Mouse (Mus musculus) ES-E14 (cell line): Measurements from ENCODE around the gene Elavl1. TPM values are rescaled to one million over a fixed set of nuclear protein-coding genes. Genes with fewer than 3 reads are reported as not detected.
A peak's percentile ranks its signal among the peaks of the same experiment; 100 is the strongest.

Experiments used
- DNase-seq: peaks from one replicate; pipeline ENCODE4 v3.0.0-alpha.2; 2013; ENCODE audit warnings: low read depth, low spot score
- H3K27ac ChIP-seq: 2 replicates; pipeline ENCODE4 v1.5.1; 2012; ENCODE audit warnings: low read depth, mild to moderate bottlenecking, low read length, moderate library complexity, mixed read lengths; ENCODE audit not compliant: poor library complexity, insufficient read depth, severe bottlenecking
- H3K36me3 ChIP-seq: 2 replicates; pipeline ENCODE4 v1.6.1; 2012; ENCODE audit warnings: mild to moderate bottlenecking, low read length, moderate library complexity, mixed read lengths; ENCODE audit not compliant: control insufficient read depth, poor library complexity, insufficient read depth, severe bottlenecking
- H3K4me1 ChIP-seq, 2 experiments: fragments of 150-350 bp in 1 of 2; sonication (generic) in 1 of 2; 2 replicates each; pipeline ENCODE4 v1.6.1; 2012; ENCODE audit warnings: low read length in 2 of 2, mild to moderate bottlenecking in 1 of 2, mixed read lengths in 1 of 2; ENCODE audit not compliant: control insufficient read depth in 2 of 2, insufficient read depth in 2 of 2, poor library complexity in 1 of 2
- H3K4me3 ChIP-seq, 2 experiments: fragments of 150-350 bp in 1 of 2; sonication (generic) in 1 of 2; 2 replicates each; pipeline ENCODE4 v1.5.1; 2012; ENCODE audit warnings: low read length in 2 of 2, low read depth in 1 of 2, mild to moderate bottlenecking in 1 of 2, mixed read lengths in 1 of 2; ENCODE audit not compliant: insufficient read depth in 1 of 2, poor library complexity in 1 of 2, severe bottlenecking in 1 of 2
- H3K9ac ChIP-seq: 2 replicates; pipeline ENCODE4 v1.6.1; 2012; ENCODE audit warnings: low read depth, mild to moderate bottlenecking, low read length, mixed read lengths; ENCODE audit not compliant: poor library complexity, insufficient read depth, severe bottlenecking
- H3K9me3 ChIP-seq: fragments of 150-350 bp; sonication (generic); 2 replicates; pipeline ENCODE4 v1.6.1; 2012; ENCODE audit warnings: low read depth, mild to moderate bottlenecking, low read length; ENCODE audit not compliant: control insufficient read depth, insufficient read depth
- CHD2 ChIP-seq: IDR thresholded peaks from 2 replicates; pipeline ENCODE4 v1.6.1; 2014; ENCODE audit warnings: mild to moderate bottlenecking, low read depth, low read length, inconsistent platforms
- HCFC1 ChIP-seq: IDR thresholded peaks from 2 replicates; pipeline ENCODE4 v1.6.1; 2012; ENCODE audit warnings: low read length, inconsistent platforms, borderline replicate concordance; ENCODE audit not compliant: insufficient read depth
- MAFK ChIP-seq: IDR thresholded peaks from 2 replicates; pipeline ENCODE4 v1.6.1; 2014; ENCODE audit warnings: mild to moderate bottlenecking, low read depth, low read length, inconsistent platforms; ENCODE audit not compliant: insufficient read depth
- ZC3H11A ChIP-seq: IDR thresholded peaks from 2 replicates; pipeline ENCODE4 v1.6.1; 2012; ENCODE audit warnings: low read depth, mild to moderate bottlenecking, inconsistent platforms, low read length, borderline replicate concordance
- ZNF384 ChIP-seq: IDR thresholded peaks from 2 replicates; pipeline ENCODE4 v1.6.1; 2012; ENCODE audit warnings: low read depth, low read length, inconsistent platforms
- in situ Hi-C, 2 experiments: fragments of 600-800 bp; cut with MboI; formaldehyde crosslinking; loops; one replicate each; pipeline ENCODE4 v1.15.1; 2025; ENCODE audit warnings: low sequenced_read_pairs in 2 of 2, inconsistent platforms in 1 of 2; ENCODE audit not compliant: unreplicated experiment in 2 of 2
- total RNA-seq: library from RNA; depleted of rRNA; stranded (reverse); fragments of 300-350 nt; gene quantifications from 2 replicates; pipeline ENCODE4 v1.2.3, GENCODE M21; 2012

The Elavl1 gene
- total RNA-seq, 1 experiment = 73.6 TPM

- Histone ChIP-seq H3K9ac (no peak overlapping the region), H3K4me3 (no peak overlapping the region), H3K36me3 (peaks cover 63% of the 10 kb centered on the region), H3K9me3 (no peaks in the 10 kb centered on the region), H3K27ac (no peak overlapping the region), H3K4me1 (no peaks in the 10 kb centered on the region)
- TF ChIP-seq HCFC1 = no peak
- no peak for TF ChIP-seq MAFK
- no peak for TF ChIP-seq ZC3H11A
- no peak for TF ChIP-seq ZNF384
- no peak for TF ChIP-seq CHD2
- in situ Hi-C loops = no loop called here
- no peak for DNase-seq
Observed at GRCm38 (mm10) chr8:4265160-4265914, 59.9 kb downstream of the Elavl1 start.

GRCm38 (mm10) chr8:4263105-4263791 lies 62.0 kb downstream of the Elavl1 start:
- no peak for DNase-seq
- H3K9me3 ChIP-seq = no peaks in the 10 kb centered on the region
- H3K9ac ChIP-seq = no peak overlapping the region
- H3K36me3 ChIP-seq = peaks cover 60% of the 10 kb centered on the region
- in situ Hi-C loops = no loop called here
- no peak for TF ChIP-seq ZC3H11A
- TF ChIP-seq HCFC1 = no peak
- no peak for TF ChIP-seq MAFK
- no peak for TF ChIP-seq CHD2
- TF ChIP-seq ZNF384 = no peak
- no peak overlapping the region for H3K27ac ChIP-seq
- H3K4me1 ChIP-seq = peaks cover 0 to 3% of the 10 kb centered on the region in 2 experiments; a peak in 2 of 4 replicates
- H3K4me3 ChIP-seq = no peak overlapping the region

- Histone ChIP-seq H3K9me3 (no peaks in the 10 kb centered on the region), H3K27ac (no peak overlapping the region), H3K36me3 (peaks cover 36% of the 10 kb centered on the region), H3K4me1 (peaks cover 3 to 9% of the 10 kb centered on the region in 2 experiments; a peak in 2 of 4 replicates), H3K4me3 (no peak overlapping the region), H3K9ac (no peak overlapping the region)
- no peak for TF ChIP-seq HCFC1
- no peak for TF ChIP-seq ZC3H11A
- TF ChIP-seq CHD2 = no peak
- no peak for TF ChIP-seq ZNF384
- TF ChIP-seq MAFK = no peak
- in situ Hi-C loops = no loop called here
- no peak for DNase-seq
Observed at GRCm38 (mm10) chr8:4259805-4260170, 65.4 kb downstream of the Elavl1 start.

- peak within 1 kb of the TSS; percentile 30; the same call in 1 of the 2 replicates for H3K27ac ChIP-seq
- DNase-seq = peak; percentile 94
Observed at GRCm38 (mm10) chr8:4259125-4259804, 65.9 kb downstream of the Elavl1 start, which contains the start of gene Ctxn1. Gene Ctxn1, minus strand, starts transcription at chr8:4259274.

More at GRCm38 (mm10) chr8:4259125-4259804, 65.9 kb downstream of the Elavl1 start, which contains the start of gene Ctxn1:
- H3K4me1 ChIP-seq = peaks cover 3 to 9% of the 10 kb centered on the region in 2 experiments; a peak in 2 of 4 replicates
- H3K4me3 ChIP-seq = peak within 1 kb of the TSS; percentile 78 to 92
- in situ Hi-C loops = no loop called here
- peaks cover 33% of the 10 kb centered on the region for H3K36me3 ChIP-seq
- peak within 1 kb of the TSS; percentile 70 for H3K9ac ChIP-seq
- no peaks in the 10 kb centered on the region for H3K9me3 ChIP-seq
- TF ChIP-seq ZC3H11A (no peak), HCFC1 (no peak), ZNF384 (no peak), MAFK (no peak), CHD2 (no peak)
